Mouse (Mus musculus): ENCODE results near the gene Dock6.
"Not testable (repeated sequence)": the region's sequence is repeated elsewhere in the genome, so short reads cannot be mapped to it uniquely, and the experiment has no call there.

Gene Dock6

DNA sequence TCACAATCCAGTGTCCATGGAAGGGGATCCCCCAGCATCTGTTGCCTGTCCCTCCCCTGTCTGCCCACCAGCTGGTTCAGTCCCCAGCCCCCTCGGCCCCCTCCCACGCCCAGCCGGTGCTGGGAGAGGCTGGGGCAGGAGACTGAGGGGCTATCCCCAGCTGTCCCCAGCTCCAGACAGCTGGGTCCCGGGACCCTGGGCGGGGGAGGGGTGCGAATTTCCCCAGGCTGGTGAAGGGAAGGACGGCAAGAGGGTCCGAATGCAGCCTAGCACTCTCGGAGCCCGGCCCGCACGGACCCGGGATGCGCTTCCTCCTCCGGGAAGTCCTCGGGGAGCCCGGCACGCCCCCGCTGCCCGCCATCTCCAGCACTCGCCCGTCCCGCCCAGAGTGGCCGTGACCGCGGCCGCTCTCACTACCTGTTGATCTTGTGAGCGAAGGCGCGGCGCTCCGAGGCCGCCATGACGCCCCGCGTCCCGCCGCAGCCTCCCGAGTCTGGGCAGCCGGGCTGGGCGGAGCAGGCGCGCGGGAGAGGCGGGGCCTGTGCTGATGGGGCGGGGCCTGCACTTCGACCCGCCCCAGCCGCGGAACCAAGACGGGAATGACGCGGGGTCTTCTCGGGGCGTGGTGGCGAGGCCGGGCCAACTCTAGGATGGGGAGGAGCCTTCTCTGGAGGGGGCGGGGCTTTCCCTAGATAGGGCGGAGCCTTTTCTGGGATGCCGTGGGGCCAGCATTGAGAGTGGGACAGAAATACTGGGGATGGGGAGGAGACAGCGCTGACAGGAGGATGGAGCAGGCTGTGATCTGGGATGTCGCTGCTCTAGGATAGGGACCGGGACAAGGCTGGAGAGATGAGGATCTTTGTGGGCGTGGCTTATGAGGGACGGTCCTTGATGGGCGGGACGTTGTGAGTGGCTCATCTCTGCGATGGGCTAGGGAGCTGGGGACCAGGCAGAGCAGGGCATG lies at the start of gene Dock6:
TSS of gene Dock6 (minus strand) at position 508 of the 964 bp plus-strand sequence.
- DNase-seq, result peak; percentile 65

DNA sequence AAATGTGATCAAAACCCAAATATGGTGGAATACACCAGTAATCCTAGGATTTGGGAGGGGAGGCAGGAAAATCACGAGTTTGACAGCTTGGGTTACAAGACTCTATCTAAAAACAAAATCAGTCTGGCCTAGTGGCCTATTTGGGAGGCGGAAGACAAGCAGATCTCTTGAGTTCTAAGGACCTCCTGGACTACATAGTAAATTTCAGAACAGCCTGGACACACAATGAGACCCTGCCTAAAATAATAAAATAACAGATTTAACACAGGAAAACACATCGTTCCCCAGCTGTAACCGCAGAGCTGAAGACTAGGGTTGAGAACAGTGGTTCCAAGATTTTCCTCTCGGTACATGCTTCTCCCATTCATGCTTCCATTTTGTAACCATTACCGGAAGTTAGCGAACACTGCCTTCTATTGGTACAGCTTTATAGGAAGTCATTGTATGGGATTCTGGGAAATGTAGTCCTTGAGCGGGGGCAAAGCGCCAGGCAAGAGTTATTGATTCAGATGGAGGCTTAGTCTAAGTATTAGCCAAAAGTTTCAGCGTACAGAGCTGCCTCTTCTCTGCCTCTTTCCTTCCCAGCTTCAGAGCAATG lies 48.9 kb upstream of the Dock6 start:
- DNase-seq, result peak; percentile 86

GRCm38 (mm10) chr9:21889229-21889628 lies 36.8 kb upstream of the Dock6 start:
- DNase-seq, result no peak

- no peak for DNase-seq
Measured at GRCm38 (mm10) chr9:21876601-21877000, 24.2 kb upstream of the Dock6 start.

- DNase-seq, result no peak
Measured at GRCm38 (mm10) chr9:21872204-21872603, 19.8 kb upstream of the Dock6 start.

- DNase-seq, result peak; percentile 68
Measured at GRCm38 (mm10) chr9:21870879-21871524, 18.6 kb upstream of the Dock6 start.

GRCm38 (mm10) chr9:21869290-21869689 lies 16.9 kb upstream of the Dock6 start:
- peak; percentile 59 for DNase-seq

DNA sequence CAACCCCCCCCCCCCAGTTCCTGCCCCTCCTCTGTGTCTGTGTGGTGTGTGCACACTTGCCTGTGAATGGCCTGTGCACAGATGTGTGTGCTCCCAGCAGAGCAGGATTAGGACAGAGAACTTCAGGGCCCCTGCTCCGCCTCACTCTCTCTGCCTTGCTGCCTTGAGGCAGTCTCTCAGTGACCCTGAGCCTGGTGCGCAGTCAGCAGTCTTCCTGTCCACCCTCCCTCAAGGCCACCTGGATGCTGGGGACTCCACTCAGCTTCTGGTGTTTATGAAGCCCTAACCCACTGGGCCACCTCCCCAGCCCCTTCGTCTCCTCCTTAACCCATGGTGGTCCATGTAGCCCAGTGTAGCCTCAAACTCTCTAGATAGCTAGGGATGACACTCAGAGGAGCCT lies 15.3 kb upstream of the Dock6 start:
- DNase-seq, result no peak

DNA sequence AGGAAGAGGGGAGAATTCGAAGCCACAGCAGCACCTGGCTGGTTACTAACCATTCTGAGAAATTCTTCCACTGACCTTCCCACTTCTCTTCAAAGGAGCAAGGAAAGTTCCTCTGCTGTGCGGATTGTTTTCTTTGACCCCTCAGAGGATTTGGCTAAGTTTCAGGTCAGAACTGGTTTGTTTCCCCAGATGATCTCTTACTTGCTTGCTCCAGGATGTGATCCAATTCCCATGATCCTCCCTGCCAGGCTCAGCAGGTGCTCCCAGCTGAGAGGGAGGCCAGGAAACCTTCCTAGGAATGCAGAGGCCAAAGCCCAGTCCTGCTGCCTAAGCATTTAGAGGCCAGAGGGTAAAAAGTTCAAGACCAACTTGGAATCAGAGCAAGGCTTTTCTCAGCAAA lies 14.2 kb upstream of the Dock6 start:
- no peak for DNase-seq

- no peak for DNase-seq
Measured at GRCm38 (mm10) chr9:21865673-21866398, 13.4 kb upstream of the Dock6 start.

GRCm38 (mm10) chr9:21862181-21862580 lies 9.7 kb upstream of the Dock6 start:
- no peak for DNase-seq

DNA sequence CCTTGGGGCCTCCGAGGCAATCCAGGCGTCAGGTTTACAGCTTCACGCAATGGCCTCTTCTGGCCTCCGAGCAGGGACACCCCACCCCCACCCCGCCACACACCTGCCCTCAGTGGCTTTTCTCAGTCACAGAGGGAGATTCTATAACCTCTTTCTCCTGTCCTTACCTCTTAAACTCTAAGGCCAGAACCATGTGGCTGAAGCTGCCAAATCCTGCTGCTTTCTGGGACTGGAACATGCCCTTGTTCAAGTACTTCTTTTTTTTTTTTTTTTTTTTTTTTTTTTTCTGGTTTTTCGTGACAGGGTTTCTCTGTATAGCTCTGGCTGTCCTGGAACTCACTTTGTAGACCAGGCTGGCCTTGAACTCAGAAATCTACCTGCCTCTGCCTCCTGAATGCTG lies 7.9 kb upstream of the Dock6 start:
- not testable (repeated sequence) for DNase-seq

- no peak for DNase-seq
Measured at GRCm38 (mm10) chr9:21859606-21860005, 7.2 kb upstream of the Dock6 start.

- DNase-seq, result no peak
Measured at GRCm38 (mm10) chr9:21858084-21858483, 5.6 kb upstream of the Dock6 start.

DNA sequence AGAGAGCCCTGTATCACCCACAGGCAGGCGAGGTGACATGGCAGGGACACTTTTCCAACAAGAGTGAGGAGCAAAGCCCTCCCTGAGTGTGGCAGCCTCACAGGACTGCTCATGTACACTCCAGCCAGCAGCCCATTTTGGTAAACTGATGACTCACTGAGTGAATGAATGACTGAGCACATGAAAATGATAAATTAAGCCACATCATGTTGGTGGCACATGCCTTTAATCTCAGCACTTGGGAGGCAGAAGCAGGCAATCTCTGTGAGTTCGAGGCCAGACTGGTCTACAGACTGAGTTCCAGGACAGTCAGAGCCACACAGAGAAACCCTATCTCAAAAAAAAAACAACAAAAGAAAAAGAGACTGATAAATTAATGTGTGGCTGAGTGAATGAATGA lies 5.1 kb upstream of the Dock6 start:
- no peak for DNase-seq

DNA sequence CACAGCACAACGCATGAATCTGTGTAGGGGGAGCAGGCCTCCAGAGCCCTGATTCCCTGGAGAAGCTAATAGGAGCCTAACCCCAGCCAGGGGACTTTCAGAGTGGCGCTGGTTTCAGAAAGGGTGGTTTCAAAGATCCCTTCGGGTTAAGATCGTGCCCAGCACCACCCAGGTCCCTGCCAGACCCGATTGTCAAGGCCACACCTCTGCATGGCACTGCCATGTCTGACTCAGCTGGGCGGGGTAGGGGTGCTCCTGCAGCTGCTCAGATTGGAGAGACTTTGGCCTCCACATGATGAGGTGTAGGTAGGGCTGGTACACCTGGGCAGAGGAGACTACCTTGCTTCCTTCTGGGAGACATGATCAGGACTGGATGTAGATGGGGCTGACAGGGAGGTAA lies 2.5 kb upstream of the Dock6 start:
- no peak for DNase-seq

- DNase-seq, result no peak
Measured at GRCm38 (mm10) chr9:21853961-21854360, 1.5 kb upstream of the Dock6 start.

DNA sequence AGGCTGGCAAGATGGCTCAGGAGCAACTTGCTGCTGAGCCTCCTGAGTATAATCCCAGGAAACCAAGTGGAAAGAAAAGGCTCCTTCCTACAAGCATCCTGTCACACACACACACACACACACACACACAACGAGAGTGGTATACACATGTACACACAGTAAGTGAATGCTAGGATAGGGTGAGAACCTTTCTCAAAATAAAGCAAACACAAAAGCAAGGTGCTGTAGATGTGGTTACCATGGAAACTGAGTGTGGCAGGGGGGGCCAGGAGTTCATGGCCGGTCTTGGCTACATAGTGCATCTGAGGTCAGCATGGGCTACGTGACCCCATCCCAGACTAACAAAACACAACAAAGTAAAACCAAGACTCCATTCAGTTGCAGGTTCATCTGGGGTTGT lies 1.4 kb downstream of the Dock6 start:
- DNase-seq, result no peak

DNA sequence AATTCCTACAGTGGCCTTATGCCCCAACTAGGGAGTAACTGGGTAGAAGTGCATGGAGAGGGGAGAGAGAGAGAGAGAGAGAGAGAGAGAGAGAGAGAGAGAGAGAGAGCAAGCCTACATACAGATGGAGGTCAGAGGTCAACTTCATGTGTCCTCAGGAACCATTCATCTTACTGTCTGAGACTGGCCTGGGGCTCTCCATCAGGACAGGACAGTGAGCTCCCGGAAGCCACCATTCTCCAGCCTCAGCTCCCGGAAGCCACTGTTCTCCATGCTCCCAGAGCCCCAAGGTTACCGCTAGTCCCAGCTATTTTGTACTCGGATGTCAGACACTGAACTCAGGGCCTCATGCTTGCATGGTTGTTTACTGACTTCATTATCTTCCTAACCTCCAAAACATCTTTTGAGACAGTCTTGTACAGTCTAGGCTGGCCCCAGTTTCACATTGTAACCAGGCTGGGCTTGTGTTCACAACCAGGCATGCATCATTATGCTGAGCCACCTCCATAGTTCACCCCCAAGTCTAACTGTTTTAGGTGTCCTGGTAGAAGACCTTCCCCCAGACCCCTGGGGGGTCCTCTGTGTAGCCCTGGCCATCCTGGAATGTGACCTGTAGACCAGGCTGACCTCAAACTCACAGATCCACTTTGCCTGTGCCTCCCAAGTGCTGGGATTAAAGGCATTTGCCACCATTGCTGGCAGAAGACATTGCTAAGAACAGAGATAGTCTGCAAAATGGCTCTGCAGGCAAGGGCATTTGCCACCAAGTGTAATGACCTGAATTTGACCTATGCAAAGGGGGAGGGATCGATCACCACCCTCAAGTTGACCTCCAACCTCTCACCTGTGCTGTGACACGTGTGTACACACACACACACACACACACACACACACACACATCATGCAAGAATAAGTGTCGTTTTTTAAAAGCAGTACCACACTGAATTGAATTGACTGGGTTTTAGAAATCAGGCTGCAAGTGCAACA lies 2.5 kb downstream of the Dock6 start:
- DNase-seq, result no peak

DNA sequence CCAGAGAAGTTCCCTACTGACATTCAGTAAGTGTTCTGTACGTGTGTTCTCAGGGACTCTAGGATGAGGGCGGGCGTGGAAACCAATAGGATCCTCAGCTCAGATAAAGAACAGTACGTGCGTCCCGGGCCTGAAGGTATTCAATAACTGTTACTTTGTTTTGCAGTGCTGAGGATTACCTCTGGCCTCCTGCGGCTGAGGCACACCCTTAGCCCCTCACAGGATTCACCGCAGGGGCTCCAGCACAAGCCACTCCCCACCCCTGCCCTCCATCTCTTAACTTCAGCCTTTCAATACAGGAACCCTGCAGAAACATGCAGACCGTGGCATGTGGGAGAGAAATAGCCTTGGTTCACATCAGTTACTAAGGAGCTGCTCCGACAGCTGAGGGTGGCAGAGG lies 4.5 kb downstream of the Dock6 start:
- DNase-seq, result no peak

DNA sequence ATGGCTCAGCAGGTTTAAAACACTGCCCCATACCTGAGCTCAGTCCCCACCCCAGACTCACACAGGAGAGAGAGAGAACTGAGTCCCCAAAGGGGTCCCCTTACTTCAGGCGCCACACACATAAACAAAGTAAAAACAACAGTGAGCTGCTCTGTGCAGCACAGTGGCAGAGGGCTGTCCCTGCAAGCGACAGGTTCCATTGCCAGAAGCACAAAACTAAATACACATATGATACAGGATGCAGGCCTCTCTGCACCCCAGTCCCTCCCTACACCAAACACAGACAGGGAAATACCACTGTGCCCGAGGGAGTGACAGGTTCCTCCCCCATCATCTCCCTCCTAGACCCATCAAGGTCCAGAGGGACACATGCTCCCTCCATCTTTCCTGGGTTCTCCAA lies 5.0 kb downstream of the Dock6 start:
- DNase-seq, result no peak

Data from cerebellum, adult 9-10 months (tissue).